Mouse (Mus musculus): ENCODE results near the gene Sirpa. TPM values are rescaled to one million over a fixed set of nuclear protein-coding genes. Genes with fewer than 3 reads are reported as not detected.

The Sirpa gene
- total and polyA plus RNA-seq, 2 experiments from 2014 or later: 61.8 to 118 TPM

GRCm38 (mm10) chr2:129573701-129574273 lies 18.8 kb upstream of the Sirpa start:
- peak; percentile 51 for DNase-seq
- H3K4me3 ChIP-seq (ENCODE audit: low read depth, low read length): peak overlapping the region; percentile 26; the same call in 1 of the 2 replicates
- H3K9me3 ChIP-seq (ENCODE audit: low read length): no peaks in the 10 kb centered on the region
- TF ChIP-seq CTCF (IDR thresholded peaks at IDR 0.05; ENCODE audit: low read depth): no peak
- no peaks in the 10 kb centered on the region for H3K27me3 ChIP-seq (ENCODE audit: insufficient read depth, low read length)
- ATAC-seq: no peak
- 8% methylated on average over 4 of the region's 4 CpGs for WGBS
- H3K36me3 ChIP-seq (ENCODE audit: insufficient read depth): no peaks in the 10 kb centered on the region
- H3K4me1 ChIP-seq (ENCODE audit: insufficient read depth): peaks cover 17% of the 10 kb centered on the region
- H3K9ac ChIP-seq: peak overlapping the region; percentile 45
- H3K27ac ChIP-seq (ENCODE audit: low read depth, low read length): peak overlapping the region; percentile 70
- peak overlapping the region; percentile 56 for H3K4me2 ChIP-seq (ENCODE audit: low read depth)

GRCm38 (mm10) chr2:129574395-129575046 lies 18.1 kb upstream of the Sirpa start:
- H3K4me1 ChIP-seq (ENCODE audit: insufficient read depth): peaks cover 17% of the 10 kb centered on the region
- peak; percentile 82 for DNase-seq
- H3K36me3 ChIP-seq (ENCODE audit: insufficient read depth): no peaks in the 10 kb centered on the region
- H3K9me3 ChIP-seq (ENCODE audit: low read length): no peaks in the 10 kb centered on the region
- peak overlapping the region; percentile 45 for H3K9ac ChIP-seq
- peak overlapping the region; percentile 26 for H3K4me3 ChIP-seq (ENCODE audit: low read depth, low read length)
- H3K27ac ChIP-seq (ENCODE audit: low read depth, low read length): peak overlapping the region; percentile 70
- H3K27me3 ChIP-seq (ENCODE audit: insufficient read depth, low read length): no peaks in the 10 kb centered on the region
- TF ChIP-seq CTCF (IDR thresholded peaks at IDR 0.05; ENCODE audit: low read depth): no peak
- H3K4me2 ChIP-seq (ENCODE audit: low read depth): peak overlapping the region; percentile 56
- 3% methylated on average over 24 of the region's 24 CpGs for WGBS
- ATAC-seq: peak; percentile 88

- Histone ChIP-seq H3K36me3 (ENCODE audit: insufficient read depth) (no peaks in the 10 kb centered on the region), H3K4me3 (ENCODE audit: low read depth, low read length) (no peak overlapping the region), H3K9ac (peak overlapping the region; percentile 45; the same call in 1 of the 2 replicates), H3K27me3 (ENCODE audit: insufficient read depth, low read length) (no peaks in the 10 kb centered on the region), H3K27ac (ENCODE audit: low read depth, low read length) (peak overlapping the region; percentile 70), H3K4me2 (ENCODE audit: low read depth) (peak overlapping the region; percentile 56), H3K4me1 (ENCODE audit: insufficient read depth) (peaks cover 17% of the 10 kb centered on the region), H3K9me3 (ENCODE audit: low read length) (no peaks in the 10 kb centered on the region)
- ATAC-seq: no peak
- no peak for TF ChIP-seq CTCF (IDR thresholded peaks at IDR 0.05; ENCODE audit: low read depth)
- DNase-seq: no peak
- 94% methylated on average over 4 of the region's 4 CpGs for WGBS
Observed at GRCm38 (mm10) chr2:129575113-129575512, 17.5 kb upstream of the Sirpa start.

GRCm38 (mm10) chr2:129576611-129577447 lies 15.8 kb upstream of the Sirpa start:
- 69% methylated on average over 8 of the region's 8 CpGs for WGBS
- no peak overlapping the region for H3K4me3 ChIP-seq (ENCODE audit: low read depth, low read length)
- peak; percentile 59 for DNase-seq
- no peaks in the 10 kb centered on the region for H3K9me3 ChIP-seq (ENCODE audit: low read length)
- peak overlapping the region; percentile 21; the same call in 1 of the 2 replicates for H3K27ac ChIP-seq (ENCODE audit: low read depth, low read length)
- H3K9ac ChIP-seq: no peak overlapping the region
- TF ChIP-seq CTCF (IDR thresholded peaks at IDR 0.05; ENCODE audit: low read depth): no peak
- ATAC-seq: peak; percentile 66
- H3K4me1 ChIP-seq (ENCODE audit: insufficient read depth): peaks cover 17% of the 10 kb centered on the region
- no peak overlapping the region for H3K4me2 ChIP-seq (ENCODE audit: low read depth)
- no peaks in the 10 kb centered on the region for H3K36me3 ChIP-seq (ENCODE audit: insufficient read depth)
- no peaks in the 10 kb centered on the region for H3K27me3 ChIP-seq (ENCODE audit: insufficient read depth, low read length)

- DNase-seq: no peak
Observed at GRCm38 (mm10) chr2:129580656-129581055, 12.0 kb upstream of the Sirpa start.

GRCm38 (mm10) chr2:129581826-129582225 lies 10.8 kb upstream of the Sirpa start:
- DNase-seq (no peak), ATAC-seq (no peak)
- no peak overlapping the region for H3K4me2 ChIP-seq (ENCODE audit: low read depth)
- H3K4me3 ChIP-seq (ENCODE audit: low read depth, low read length): no peak overlapping the region
- no peak overlapping the region for H3K9ac ChIP-seq
- no peaks in the 10 kb centered on the region for H3K27me3 ChIP-seq (ENCODE audit: insufficient read depth, low read length)
- whole genome bisulfite sequencing: 66% methylated on average over 3 of the region's 3 CpGs
- no peaks in the 10 kb centered on the region for H3K4me1 ChIP-seq (ENCODE audit: insufficient read depth)
- no peak overlapping the region for H3K27ac ChIP-seq (ENCODE audit: low read depth, low read length)
- no peaks in the 10 kb centered on the region for H3K36me3 ChIP-seq (ENCODE audit: insufficient read depth)
- no peak for TF ChIP-seq CTCF (IDR thresholded peaks at IDR 0.05; ENCODE audit: low read depth)
- H3K9me3 ChIP-seq (ENCODE audit: low read length): no peaks in the 10 kb centered on the region

More at GRCm38 (mm10) chr2:129580656-129581055, 12.0 kb upstream of the Sirpa start:
- no peaks in the 10 kb centered on the region for H3K36me3 ChIP-seq (ENCODE audit: insufficient read depth)
- no peaks in the 10 kb centered on the region for H3K27me3 ChIP-seq (ENCODE audit: insufficient read depth, low read length)
- no peak overlapping the region for H3K4me3 ChIP-seq (ENCODE audit: low read depth, low read length)
- H3K4me1 ChIP-seq (ENCODE audit: insufficient read depth): no peaks in the 10 kb centered on the region
- no peak overlapping the region for H3K9ac ChIP-seq
- ATAC-seq: no peak
- H3K4me2 ChIP-seq (ENCODE audit: low read depth): no peak overlapping the region
- WGBS: 62% methylated on average over 4 of the region's 4 CpGs
- H3K27ac ChIP-seq (ENCODE audit: low read depth, low read length): no peak overlapping the region
- H3K9me3 ChIP-seq (ENCODE audit: low read length): no peaks in the 10 kb centered on the region
- TF ChIP-seq CTCF (IDR thresholded peaks at IDR 0.05; ENCODE audit: low read depth): no peak

All from forebrain, postnatal 0 days (tissue).